Mouse (Mus musculus): Measurements from ENCODE around the gene Prelid3b.

The Prelid3b gene

DNA sequence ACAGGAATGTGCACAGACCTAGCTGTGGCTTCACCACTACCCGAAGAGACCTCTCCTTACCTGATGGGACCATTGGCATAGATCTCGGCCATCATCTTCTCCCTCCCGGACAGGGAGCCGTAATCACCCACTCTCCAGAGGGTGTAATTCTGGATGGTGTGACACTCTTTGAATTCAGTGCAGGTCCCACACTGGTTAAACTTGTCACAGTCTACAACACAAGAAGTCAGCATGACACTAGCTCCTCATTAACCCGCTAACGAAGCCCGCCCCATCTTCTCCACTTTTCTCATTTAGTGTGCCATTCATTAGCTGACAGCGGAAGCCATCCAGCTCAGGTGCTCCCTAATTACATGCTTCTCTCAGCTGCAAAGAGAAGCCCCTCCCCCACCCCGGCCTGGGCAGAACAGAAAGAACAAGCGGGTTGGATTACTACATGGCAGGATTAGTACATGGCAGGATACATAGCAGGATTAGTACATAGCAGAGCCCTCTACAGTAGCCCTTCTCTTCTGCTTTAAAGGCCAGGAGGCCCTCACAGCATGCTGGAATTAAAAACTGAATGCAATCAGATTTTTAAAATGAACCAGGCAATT is 43.8 kb downstream of the Prelid3b start:
- no peak for DNase-seq (ENCODE audit: low read depth in 1 of 2, low spot score in 2 of 2)

DNA sequence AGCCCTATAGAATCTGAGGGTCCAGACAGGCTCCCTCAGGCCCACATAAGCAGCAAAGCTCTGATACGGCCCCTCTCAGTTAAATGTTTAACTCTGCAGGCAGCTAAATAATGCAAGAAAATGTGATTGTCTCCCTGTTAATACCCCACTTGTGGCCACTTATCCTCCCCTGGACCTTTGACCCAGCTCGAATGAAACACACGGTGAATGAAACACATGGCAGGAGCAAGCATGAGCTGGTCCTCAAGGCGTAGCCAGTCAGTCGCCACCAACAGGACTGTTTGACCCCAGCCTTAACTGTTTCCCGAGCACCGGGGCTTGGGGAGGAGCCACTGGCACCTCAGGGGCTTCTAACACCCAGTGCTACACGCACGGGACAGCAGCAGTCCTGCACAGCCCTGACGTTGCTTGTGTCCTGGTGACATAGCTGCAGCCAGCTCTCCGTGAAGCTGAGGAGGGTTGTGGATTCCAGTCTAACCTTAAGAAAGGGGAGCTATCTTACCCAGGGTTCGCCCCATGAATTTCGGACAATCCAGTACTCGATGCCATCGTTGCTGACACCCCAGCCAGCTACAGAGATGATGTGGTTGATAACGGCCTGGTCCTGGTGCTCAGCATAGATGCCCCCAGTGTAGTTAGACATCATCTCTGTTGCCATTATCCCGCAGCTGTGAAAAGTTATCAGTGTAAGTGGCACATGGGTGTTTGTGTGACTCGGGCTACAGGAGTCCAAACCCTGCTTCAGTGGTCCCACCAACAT is 44.6 kb downstream of the Prelid3b start:
- no peak for DNase-seq (ENCODE audit: low read depth in 1 of 2, low spot score in 2 of 2)

DNA sequence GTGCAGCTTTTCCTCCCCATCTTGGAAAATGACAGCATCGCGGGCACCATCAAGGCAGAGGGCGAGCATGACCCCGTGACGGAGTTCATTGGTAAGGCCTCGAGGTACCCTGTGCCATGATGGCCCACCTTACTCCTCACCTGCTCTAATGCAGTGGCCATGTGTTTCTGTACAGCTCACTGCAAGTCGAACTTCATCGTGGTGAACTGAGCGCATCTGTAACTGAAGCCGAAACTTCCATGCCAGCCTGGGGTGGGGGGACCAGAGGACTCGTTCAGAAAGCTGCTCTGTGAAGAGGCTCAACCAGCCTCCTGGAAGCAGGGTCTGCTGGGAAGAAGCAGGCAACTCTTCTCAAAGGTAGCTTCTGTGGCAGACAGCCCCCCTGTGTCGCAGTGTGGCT is 46.0 kb downstream of the Prelid3b start:
- DNase-seq (ENCODE audit: low read depth in 1 of 2, low spot score in 2 of 2) = no peak

DNA sequence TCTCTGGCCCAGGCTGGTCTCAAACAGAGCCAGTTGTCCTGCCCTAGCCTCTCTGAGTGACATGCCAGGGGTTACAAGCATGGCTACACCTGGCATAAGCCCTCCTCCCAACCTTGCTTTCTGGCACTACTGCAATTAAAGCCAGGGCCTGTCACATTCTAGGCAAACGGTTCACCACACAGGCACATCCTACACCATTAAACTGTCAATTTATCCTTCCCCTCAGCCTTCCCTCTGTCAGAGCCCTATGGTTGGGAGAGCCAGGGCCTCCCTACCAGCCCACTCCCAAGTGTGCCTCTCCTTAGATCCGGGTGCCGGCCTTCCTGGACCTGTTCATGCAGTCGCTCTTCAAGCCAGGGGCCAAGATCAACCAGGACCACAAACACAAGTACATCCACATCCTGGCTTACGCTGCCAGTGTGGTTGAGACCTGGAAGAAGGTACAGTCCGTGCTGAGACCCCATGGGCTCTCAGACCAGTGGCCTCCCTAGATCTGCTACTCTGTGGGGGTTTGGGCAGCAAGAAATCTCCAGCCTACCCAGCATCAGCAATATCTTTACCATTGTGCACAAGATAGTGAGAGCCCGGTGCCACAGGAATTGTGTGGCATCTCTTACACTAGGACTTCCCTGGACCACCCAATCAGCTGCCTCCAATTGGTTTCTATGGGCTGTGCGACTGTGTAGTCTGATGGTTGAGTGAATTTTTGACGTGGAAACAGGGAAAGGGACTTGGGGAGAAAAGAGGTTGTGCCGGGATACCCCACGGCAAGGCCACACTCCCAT is 48.4 kb downstream of the Prelid3b start:
- no peak for DNase-seq (ENCODE audit: low read depth in 1 of 2, low spot score in 2 of 2)

DNA sequence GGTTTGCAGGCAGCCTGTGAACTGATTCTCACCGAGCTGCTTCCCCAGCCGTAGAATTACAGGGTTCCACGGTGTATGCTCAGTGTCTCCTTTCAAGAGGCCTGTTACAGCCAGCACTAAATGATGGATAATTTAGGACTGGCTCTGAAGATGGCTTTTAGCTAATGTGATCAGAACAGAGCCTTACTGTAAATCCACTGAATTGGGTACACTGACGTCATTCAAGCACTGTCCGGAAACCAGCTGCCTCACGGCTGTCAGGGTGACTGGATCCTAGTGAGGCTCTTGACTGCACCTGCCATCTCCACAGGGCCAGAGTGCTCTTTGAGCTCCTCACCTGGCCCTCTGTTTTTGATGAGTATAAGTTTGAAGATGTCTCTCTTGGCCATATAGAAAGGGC is 51.8 kb downstream of the Prelid3b start:
- DNase-seq (ENCODE audit: low read depth in 1 of 2, low spot score in 2 of 2) = no peak

DNA sequence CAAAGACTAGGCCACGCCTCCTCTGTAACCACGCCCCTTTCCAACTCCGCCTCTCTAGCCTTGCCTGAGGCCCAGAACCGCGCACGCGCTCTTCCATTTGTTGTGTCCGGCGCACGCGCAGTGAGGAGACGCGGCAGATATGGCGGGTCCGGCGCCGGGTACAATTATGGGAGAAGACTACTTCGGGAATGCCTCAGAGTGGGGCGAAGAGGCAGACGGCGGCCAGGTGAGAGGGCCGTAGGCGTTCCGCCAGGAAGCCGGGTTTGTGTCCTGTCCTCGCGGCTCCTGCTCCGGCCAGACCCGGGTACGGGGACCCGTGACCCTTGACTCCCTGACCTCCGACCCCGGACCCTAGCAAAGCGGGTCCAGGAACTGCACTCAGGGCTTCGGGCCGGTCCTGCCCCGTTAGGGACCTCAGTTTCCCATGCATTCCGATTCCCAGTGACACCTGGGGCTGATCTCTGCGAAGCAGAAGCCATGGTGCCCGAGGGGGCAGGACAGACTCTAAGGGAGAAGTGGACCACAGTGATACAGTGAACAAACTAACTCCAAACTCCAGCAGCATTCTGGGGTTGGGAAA is 57.1 kb downstream of the Prelid3b start, which contains the start of gene Nelfcd:
Gene Nelfcd (plus strand): TSS at position 74 of the 580 bp plus-strand sequence.
- DNase-seq (ENCODE audit: low read depth in 1 of 2, low spot score in 2 of 2) = peak; percentile 86 to 92

Measured in monocyte, adult 2 months (primary cell).